Mouse (Mus musculus): ENCODE data around the gene 1110032A03Rik. TPM values are rescaled to one million over a fixed set of nuclear protein-coding genes. Genes with fewer than 3 reads are reported as not detected.

The 1110032A03Rik gene
- polyA plus RNA-seq, 1 experiment from 2014 or later, result 56.0 TPM

DNA sequence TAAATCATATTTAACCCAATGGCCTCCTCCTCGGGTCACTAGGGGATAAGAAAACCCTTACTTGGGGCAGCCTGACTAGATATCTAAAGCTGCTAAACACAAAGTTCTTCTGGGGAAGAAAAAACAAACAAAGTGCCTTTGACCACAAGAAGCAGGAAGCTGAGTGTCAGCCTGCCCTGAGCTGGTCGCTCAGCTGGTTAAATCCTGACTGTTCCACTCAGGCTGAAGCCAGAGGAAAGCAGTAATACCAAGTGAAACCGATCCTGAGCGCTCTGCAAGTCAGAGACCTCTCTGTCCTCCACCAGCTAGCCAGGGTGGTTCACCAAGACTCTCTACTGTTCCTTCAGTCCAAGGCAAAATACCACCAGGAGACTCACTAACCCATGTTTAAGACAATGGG lies 45.7 kb downstream of the 1110032A03Rik start:
- no peak overlapping the region for H3K4me2 ChIP-seq (ENCODE audit: low read length)
- no peaks in the 10 kb centered on the region for H3K27me3 ChIP-seq (ENCODE audit: control insufficient read depth, insufficient read depth, low read depth, low read length)
- H3K9me3 ChIP-seq (replicated peaks; ENCODE audit: control insufficient read depth, low read length, poor library complexity, severe bottlenecking), result no peaks in the 10 kb centered on the region
- H3K27ac ChIP-seq (ENCODE audit: low read length), result no peak overlapping the region
- no peak overlapping the region for H3K9ac ChIP-seq (ENCODE audit: low read depth, low read length)
- H3K36me3 ChIP-seq (ENCODE audit: control insufficient read depth, insufficient read depth, low read length), result no peaks in the 10 kb centered on the region
- 66% methylated on average over 4 of the region's 4 CpGs for WGBS
- no peak for ATAC-seq
- H3K4me1 ChIP-seq (ENCODE audit: control insufficient read depth, insufficient read depth, low read length), result peaks cover 33% of the 10 kb centered on the region
- H3K4me3 ChIP-seq (ENCODE audit: low read depth, low read length), result no peak overlapping the region

DNA sequence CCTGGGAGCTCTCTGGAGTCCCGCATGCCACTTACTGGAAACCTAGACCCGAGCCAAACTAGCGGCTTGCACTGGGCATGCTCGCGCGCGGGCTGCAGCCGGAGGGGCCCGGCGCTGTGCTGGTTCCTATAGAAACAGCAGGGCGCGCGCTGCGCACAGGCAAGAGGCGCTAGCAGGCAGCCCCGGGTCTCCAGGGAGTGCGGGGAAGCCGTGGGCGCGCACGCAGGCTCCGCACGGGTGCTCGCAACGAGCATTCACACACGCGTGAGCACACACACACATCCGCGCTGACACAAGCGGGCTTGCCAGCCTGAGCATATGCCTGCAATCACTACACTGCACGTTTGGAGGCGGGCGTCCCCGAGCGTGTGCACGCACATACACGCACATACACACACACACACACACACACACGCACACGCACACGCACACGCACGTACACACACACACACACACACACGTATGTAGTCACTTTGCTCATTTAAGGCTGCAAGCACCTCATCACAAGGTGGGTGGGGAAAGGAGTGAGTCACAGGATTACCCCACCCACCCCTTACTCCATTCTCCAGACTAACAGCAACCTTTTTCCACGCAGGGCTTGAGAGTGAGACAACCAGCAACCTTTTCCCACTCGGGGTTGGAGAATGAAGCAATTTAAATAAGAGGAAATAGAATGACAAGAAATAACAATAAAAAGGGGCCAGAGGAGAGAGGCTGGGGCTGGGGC lies 47.2 kb downstream of the 1110032A03Rik start:
- Histone ChIP-seq H3K4me1 (ENCODE audit: control insufficient read depth, insufficient read depth, low read length) (peaks cover 46% of the 10 kb centered on the region), H3K4me3 (ENCODE audit: low read depth, low read length) (peak overlapping the region; percentile 66), H3K27ac (ENCODE audit: low read length) (peak overlapping the region; percentile 91), H3K9me3 (replicated peaks; ENCODE audit: control insufficient read depth, low read length, poor library complexity, severe bottlenecking) (no peaks in the 10 kb centered on the region), H3K36me3 (ENCODE audit: control insufficient read depth, insufficient read depth, low read length) (no peaks in the 10 kb centered on the region), H3K9ac (ENCODE audit: low read depth, low read length) (peak overlapping the region; percentile 82), H3K27me3 (ENCODE audit: control insufficient read depth, insufficient read depth, low read depth, low read length) (no peaks in the 10 kb centered on the region), H3K4me2 (ENCODE audit: low read length) (peak overlapping the region; percentile 86)
- ATAC-seq, result peak; percentile 99
- under 1% methylated on average over 45 of the region's 45 CpGs for WGBS

DNA sequence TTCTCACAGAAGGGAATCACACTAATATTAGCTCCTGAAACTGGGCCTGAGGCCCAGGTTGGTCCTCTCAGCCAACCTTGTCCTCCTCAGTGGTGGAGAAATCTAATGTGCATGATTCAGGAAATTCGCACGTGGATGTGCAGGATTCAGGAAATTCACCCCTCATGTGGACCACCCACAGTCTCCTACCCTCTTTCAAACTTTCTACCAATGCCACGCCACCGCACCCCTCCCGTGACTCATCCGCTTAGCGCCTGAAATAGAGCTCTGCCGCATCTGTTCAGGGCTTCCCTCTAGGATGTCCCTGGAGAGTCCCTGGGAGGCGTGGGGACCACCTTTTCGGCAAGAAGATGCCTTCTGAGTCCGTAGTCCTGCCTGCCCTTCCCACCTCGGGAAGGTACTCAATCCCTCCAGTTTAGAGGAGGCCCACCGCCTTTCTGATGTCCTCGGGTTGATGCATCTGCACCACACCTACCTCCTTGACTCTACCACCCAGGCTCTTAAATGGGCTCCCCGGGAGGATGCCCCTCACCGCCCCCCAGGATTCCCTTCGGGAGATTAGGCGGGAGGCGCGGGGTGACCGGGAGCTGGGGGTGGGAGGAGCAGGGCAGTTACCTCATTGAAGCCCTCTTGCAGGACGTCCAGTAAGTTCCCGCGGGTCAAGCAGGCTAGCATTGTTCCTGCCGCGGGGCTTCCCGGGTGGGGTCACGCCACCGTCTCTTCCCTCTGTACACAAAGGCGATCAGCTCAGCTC lies 48.0 kb downstream of the 1110032A03Rik start:
- no peaks in the 10 kb centered on the region for H3K27me3 ChIP-seq (ENCODE audit: control insufficient read depth, insufficient read depth, low read depth, low read length)
- peak; percentile 44 for ATAC-seq
- H3K27ac ChIP-seq (ENCODE audit: low read length), result peak overlapping the region; percentile 91
- H3K4me3 ChIP-seq (ENCODE audit: low read depth, low read length), result peak overlapping the region; percentile 66
- no peaks in the 10 kb centered on the region for H3K36me3 ChIP-seq (ENCODE audit: control insufficient read depth, insufficient read depth, low read length)
- H3K9me3 ChIP-seq (replicated peaks; ENCODE audit: control insufficient read depth, low read length, poor library complexity, severe bottlenecking), result no peaks in the 10 kb centered on the region
- peak overlapping the region; percentile 86 for H3K4me2 ChIP-seq (ENCODE audit: low read length)
- WGBS, result 1% methylated on average over 30 of the region's 30 CpGs
- peak overlapping the region; percentile 82 for H3K9ac ChIP-seq (ENCODE audit: low read depth, low read length)
- peaks cover 49% of the 10 kb centered on the region for H3K4me1 ChIP-seq (ENCODE audit: control insufficient read depth, insufficient read depth, low read length)

DNA sequence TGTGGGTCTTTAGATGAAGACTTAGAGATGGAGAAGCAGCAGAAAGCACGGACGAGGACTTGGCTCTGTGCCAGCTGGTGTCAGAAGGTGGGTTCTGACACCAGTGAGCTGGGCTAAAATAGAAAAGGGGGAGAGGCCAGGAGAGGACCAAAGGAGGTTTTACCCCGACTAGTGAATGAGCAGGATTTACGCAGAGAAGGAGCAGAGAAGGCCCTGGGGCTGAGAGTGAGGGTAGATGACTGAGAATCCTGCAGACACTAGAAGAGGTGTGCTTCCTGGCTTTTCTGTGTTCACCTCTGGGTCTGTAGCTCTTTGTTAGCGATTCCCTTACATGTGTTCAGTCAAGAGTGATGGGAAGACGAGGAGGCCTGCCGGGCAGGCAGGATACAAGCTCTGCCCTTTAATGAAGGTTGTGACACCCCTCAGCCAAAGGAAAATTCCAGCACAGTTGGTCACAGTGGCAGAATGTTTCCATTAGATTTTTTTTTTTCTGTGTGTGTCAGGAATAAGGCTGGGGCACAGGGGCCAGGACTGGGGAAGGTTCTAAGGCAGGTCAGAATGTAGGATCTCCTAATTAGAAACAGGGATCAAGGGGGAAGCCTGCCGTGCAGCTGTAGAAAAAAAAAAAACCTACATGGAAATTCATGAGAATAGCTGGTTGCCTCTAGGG lies 49.3 kb downstream of the 1110032A03Rik start:
- Histone ChIP-seq H3K36me3 (ENCODE audit: control insufficient read depth, insufficient read depth, low read length) (no peaks in the 10 kb centered on the region), H3K27ac (ENCODE audit: low read length) (peak overlapping the region; percentile 91), H3K4me3 (ENCODE audit: low read depth, low read length) (peak overlapping the region; percentile 66), H3K4me2 (ENCODE audit: low read length) (peak overlapping the region; percentile 86), H3K27me3 (ENCODE audit: control insufficient read depth, insufficient read depth, low read depth, low read length) (no peaks in the 10 kb centered on the region), H3K4me1 (ENCODE audit: control insufficient read depth, insufficient read depth, low read length) (peaks cover 51% of the 10 kb centered on the region), H3K9me3 (replicated peaks; ENCODE audit: control insufficient read depth, low read length, poor library complexity, severe bottlenecking) (no peaks in the 10 kb centered on the region), H3K9ac (ENCODE audit: low read depth, low read length) (peak overlapping the region; percentile 82)
- ATAC-seq, result no peak
- 19% methylated on average over 8 of the region's 8 CpGs for WGBS

DNA sequence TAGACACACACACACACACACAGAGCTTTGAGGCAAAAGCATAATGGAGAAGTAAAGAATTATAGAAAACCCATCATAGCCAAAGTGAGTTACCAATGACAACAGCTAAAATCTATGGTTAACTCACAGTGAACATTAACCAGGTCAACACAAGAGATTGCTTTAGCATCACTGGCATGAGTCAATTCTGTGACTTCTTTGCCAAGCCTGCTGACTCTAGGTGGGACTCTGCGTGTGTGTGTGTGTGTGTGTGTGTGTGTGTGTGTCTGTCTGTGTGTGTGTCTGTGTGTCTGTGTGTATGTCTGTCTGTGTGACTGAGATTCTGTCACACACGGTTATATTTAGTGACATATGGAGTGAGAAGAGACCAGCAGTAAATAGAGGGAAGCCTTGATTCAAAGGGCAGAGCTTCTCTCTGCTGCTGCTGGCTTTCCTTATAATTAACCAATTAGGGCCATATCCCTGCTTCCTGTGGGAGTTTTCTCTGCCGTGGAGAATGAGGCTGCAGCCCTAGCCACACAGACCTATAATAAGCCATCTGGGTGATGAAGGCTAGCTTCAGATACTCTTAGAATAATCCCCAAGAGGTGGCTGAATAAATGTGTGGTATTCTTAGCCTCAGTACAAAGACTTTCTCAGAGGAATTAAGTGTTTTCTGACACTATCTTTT lies 50.5 kb downstream of the 1110032A03Rik start:
- no peak for ATAC-seq
- 28% methylated on average over 3 of the region's 3 CpGs for WGBS
- H3K9ac ChIP-seq (ENCODE audit: low read depth, low read length), result peak overlapping the region; percentile 32

DNA sequence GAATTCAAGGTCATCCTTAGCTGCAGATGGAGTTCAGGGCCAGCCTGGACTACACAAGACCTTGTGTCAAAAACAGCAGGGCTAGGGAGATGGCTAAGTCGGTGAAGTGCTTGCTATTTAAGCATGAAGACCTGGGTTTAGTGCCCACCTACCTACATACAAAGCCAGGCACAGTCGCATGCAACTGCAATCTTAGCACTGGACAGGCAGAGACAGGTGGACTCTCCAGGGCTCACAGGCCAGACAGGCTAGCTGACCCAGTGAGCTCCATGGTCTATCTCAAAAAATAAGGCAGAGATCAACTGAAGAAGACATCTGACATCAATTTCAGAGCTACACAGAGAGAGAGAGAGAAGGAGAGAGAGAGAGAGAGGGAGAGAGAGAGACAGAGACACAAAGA lies 51.2 kb downstream of the 1110032A03Rik start:
- Histone ChIP-seq H3K27me3 (ENCODE audit: control insufficient read depth, insufficient read depth, low read depth, low read length) (no peaks in the 10 kb centered on the region), H3K4me3 (ENCODE audit: low read depth, low read length) (no peak overlapping the region), H3K9me3 (replicated peaks; ENCODE audit: control insufficient read depth, low read length, poor library complexity, severe bottlenecking) (no peaks in the 10 kb centered on the region), H3K27ac (ENCODE audit: low read length) (peak overlapping the region; percentile 53; the same call in 1 of the 2 replicates), H3K36me3 (ENCODE audit: control insufficient read depth, insufficient read depth, low read length) (peaks cover 2% of the 10 kb centered on the region; the same call in 1 of the 2 replicates), H3K4me2 (ENCODE audit: low read length) (peak overlapping the region; percentile 44), H3K4me1 (ENCODE audit: control insufficient read depth, insufficient read depth, low read length) (peaks cover 51% of the 10 kb centered on the region), H3K9ac (ENCODE audit: low read depth, low read length) (peak overlapping the region; percentile 10; the same call in 1 of the 2 replicates)
- WGBS, result 86% methylated on average over 2 of the region's 2 CpGs
- ATAC-seq, result no peak

More for the DNA sequence above, 50.5 kb downstream of the 1110032A03Rik start:
- Histone ChIP-seq H3K9me3 (replicated peaks; ENCODE audit: control insufficient read depth, low read length, poor library complexity, severe bottlenecking) (no peaks in the 10 kb centered on the region), H3K36me3 (ENCODE audit: control insufficient read depth, insufficient read depth, low read length) (no peaks in the 10 kb centered on the region), H3K4me2 (ENCODE audit: low read length) (peak overlapping the region; percentile 44), H3K27me3 (ENCODE audit: control insufficient read depth, insufficient read depth, low read depth, low read length) (no peaks in the 10 kb centered on the region), H3K27ac (ENCODE audit: low read length) (peak overlapping the region; percentile 67), H3K4me3 (ENCODE audit: low read depth, low read length) (peak overlapping the region; percentile 5; the same call in 1 of the 2 replicates), H3K4me1 (ENCODE audit: control insufficient read depth, insufficient read depth, low read length) (peaks cover 51% of the 10 kb centered on the region)

DNA sequence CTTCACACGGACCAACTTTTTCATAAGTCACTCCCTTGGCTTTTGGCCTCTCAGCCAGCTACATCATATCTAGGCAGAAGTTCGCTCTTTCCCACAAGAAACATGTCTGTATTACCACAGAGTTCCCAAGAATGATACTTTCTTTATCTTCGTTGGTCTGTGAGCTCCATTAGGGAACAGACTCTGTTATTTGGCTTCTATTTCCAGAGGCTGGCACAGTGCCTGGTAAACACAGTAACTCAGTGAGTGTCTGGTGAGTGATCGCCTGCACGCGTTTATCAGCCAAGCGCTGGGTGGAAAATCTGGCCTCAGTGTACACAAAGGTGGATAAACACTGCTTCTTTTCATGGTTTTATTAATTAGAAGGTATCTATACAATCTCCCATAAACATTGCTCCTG lies 51.9 kb downstream of the 1110032A03Rik start:
- H3K27me3 ChIP-seq (ENCODE audit: control insufficient read depth, insufficient read depth, low read depth, low read length), result no peaks in the 10 kb centered on the region
- ATAC-seq, result no peak
- H3K4me1 ChIP-seq (ENCODE audit: control insufficient read depth, insufficient read depth, low read length), result peaks cover 47% of the 10 kb centered on the region
- H3K9ac ChIP-seq (ENCODE audit: low read depth, low read length), result peak overlapping the region; percentile 39; the same call in 1 of the 2 replicates
- H3K36me3 ChIP-seq (ENCODE audit: control insufficient read depth, insufficient read depth, low read length), result peaks cover 2% of the 10 kb centered on the region; the same call in 1 of the 2 replicates
- H3K9me3 ChIP-seq (replicated peaks; ENCODE audit: control insufficient read depth, low read length, poor library complexity, severe bottlenecking), result no peaks in the 10 kb centered on the region
- 50% methylated on average over 7 of the region's 7 CpGs for WGBS
- peak overlapping the region; percentile 27 for H3K4me2 ChIP-seq (ENCODE audit: low read length)
- H3K4me3 ChIP-seq (ENCODE audit: low read depth, low read length), result no peak overlapping the region
- H3K27ac ChIP-seq (ENCODE audit: low read length), result peak overlapping the region; percentile 23; the same call in 1 of the 2 replicates

DNA sequence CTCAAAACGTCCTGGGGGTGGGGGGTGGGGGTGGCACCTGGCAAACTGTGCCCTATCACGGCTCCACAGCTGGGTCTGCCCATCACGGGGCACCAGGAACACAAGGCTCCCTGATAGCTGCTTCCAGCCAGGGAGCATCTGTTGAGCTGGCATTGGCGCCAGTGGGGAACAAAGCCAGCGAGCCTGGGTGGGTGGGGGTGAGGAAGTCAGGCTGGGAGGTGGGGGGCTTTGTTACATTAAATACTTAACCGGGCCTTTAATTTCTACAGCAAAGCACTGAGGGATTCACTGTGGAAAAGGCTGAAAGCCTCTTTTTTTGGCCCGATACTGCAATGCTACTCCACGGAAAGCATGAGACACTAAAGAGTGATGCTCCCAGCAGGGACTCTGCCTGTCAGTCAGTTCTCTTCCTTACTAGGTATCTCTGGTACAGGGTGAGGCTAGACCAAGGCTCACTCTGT lies 52.8 kb downstream of the 1110032A03Rik start:
- no peak overlapping the region for H3K27ac ChIP-seq (ENCODE audit: low read length)
- no peaks in the 10 kb centered on the region for H3K9me3 ChIP-seq (replicated peaks; ENCODE audit: control insufficient read depth, low read length, poor library complexity, severe bottlenecking)
- 37% methylated on average over 8 of the region's 8 CpGs for WGBS
- H3K4me1 ChIP-seq (ENCODE audit: control insufficient read depth, insufficient read depth, low read length), result peaks cover 47% of the 10 kb centered on the region
- H3K36me3 ChIP-seq (ENCODE audit: control insufficient read depth, insufficient read depth, low read length), result peaks cover 2% of the 10 kb centered on the region; the same call in 1 of the 2 replicates
- H3K27me3 ChIP-seq (ENCODE audit: control insufficient read depth, insufficient read depth, low read depth, low read length), result no peaks in the 10 kb centered on the region
- ATAC-seq, result no peak
- no peak overlapping the region for H3K4me2 ChIP-seq (ENCODE audit: low read length)
- no peak overlapping the region for H3K4me3 ChIP-seq (ENCODE audit: low read depth, low read length)
- no peak overlapping the region for H3K9ac ChIP-seq (ENCODE audit: low read depth, low read length)

Measured in midbrain, embryonic 16.5 days (tissue).